Mouse (Mus musculus) intestine, embryonic 14.5 days (tissue): Measurements from ENCODE around the gene Slc9a9. TPM values are rescaled to one million over a fixed set of nuclear protein-coding genes. Genes with fewer than 3 reads are reported as not detected.

Experiments
- ATAC-seq: fragments of 200-750 bp; cut with Nextera tagmentation; replicated peaks from 2 replicates; pipeline ENCODE4 v1.8.0; 2017; ENCODE audit warnings: low read depth, moderate number of reproducible peaks, moderate TSS enrichment, moderate library complexity; ENCODE audit not compliant: low FRiP score, low TSS enrichment
- DNase-seq: peaks from one replicate; pipeline ENCODE4 v3.0.0-alpha.2; 2018; ENCODE audit warnings: low spot score
- H3K27ac ChIP-seq: fragments of 300-500 bp; sonication (generic); 2 replicates; pipeline ENCODE4 v1.5.1; 2014; ENCODE audit warnings: low read depth, mild to moderate bottlenecking, control low read depth
- H3K27me3 ChIP-seq: fragments of 300-500 bp; sonication (generic); replicated peaks from 2 replicates; pipeline ENCODE4 v1.6.1; 2014; ENCODE audit warnings: low read length, control low read depth; ENCODE audit not compliant: control insufficient read depth, insufficient read depth
- H3K36me3 ChIP-seq: fragments of 300-500 bp; sonication (generic); 2 replicates; pipeline ENCODE4 v1.6.1; 2014; ENCODE audit warnings: low read length, control low read depth; ENCODE audit not compliant: control insufficient read depth, insufficient read depth
- H3K4me1 ChIP-seq: fragments of 300-500 bp; sonication (generic); replicated peaks from 2 replicates; pipeline ENCODE4 v1.6.1; 2014; ENCODE audit warnings: low read length, control low read depth, mixed read lengths; ENCODE audit not compliant: control insufficient read depth, insufficient read depth
- H3K4me2 ChIP-seq: fragments of 300-500 bp; sonication (generic); 2 replicates; pipeline ENCODE4 v1.6.1; 2014; ENCODE audit warnings: low read length
- H3K4me3 ChIP-seq: fragments of 300-500 bp; sonication (generic); 2 replicates; pipeline ENCODE4 v1.5.1; 2014; ENCODE audit warnings: low read depth, low read length, control low read depth, mixed read lengths
- H3K9ac ChIP-seq: fragments of 300-500 bp; sonication (generic); 2 replicates; pipeline ENCODE4 v1.6.1; 2014; ENCODE audit warnings: mild to moderate bottlenecking, low read length
- H3K9me3 ChIP-seq: fragments of 300-500 bp; sonication (generic); 2 replicates; pipeline ENCODE4 v1.6.1; 2016; ENCODE audit warnings: low read length, control low read depth; ENCODE audit not compliant: control insufficient read depth
- WGBS: fragments of 180-500 bp; shearing (Covaris S2); extraction: QIAGEN DNeasy Blood & Tissue Kit; methylation state at CpG from one replicate; pipeline ENCODE4 v1.1.7; 2014; 5-methylcytosine and 5-hydroxymethylcytosine counted together
- polyA plus RNA-seq: library from polyadenylated mRNA; unstranded; fragments of >200 nt; fragmentation: Nextera tagmentation; extraction: Ambion mirVana; gene quantifications from 2 replicates; pipeline ENCODE4 v1.2.1, GENCODE M21; 2014

The Slc9a9 gene
- polyA plus RNA-seq, 1 experiment from 2014 or later, result 2.9 TPM

- Histone ChIP-seq H3K4me2 (no peak overlapping the region), H3K9me3 (no peaks in the 10 kb centered on the region), H3K27me3 (no peaks in the 10 kb centered on the region), H3K27ac (no peak overlapping the region), H3K4me3 (no peak overlapping the region), H3K4me1 (no peaks in the 10 kb centered on the region), H3K36me3 (no peaks in the 10 kb centered on the region), H3K9ac (no peak overlapping the region)
- ATAC-seq (no peak), DNase-seq (no peak)
- WGBS, result 91% methylated on average over 2 of the region's 2 CpGs
These were observed 121.3 kb downstream of the Slc9a9 start for GRCm38 (mm10) chr9:94790966-94791365.

GRCm38 (mm10) chr9:94803073-94803472 is 133.4 kb downstream of the Slc9a9 start:
- Histone ChIP-seq H3K36me3 (no peaks in the 10 kb centered on the region), H3K27ac (no peak overlapping the region), H3K27me3 (no peaks in the 10 kb centered on the region), H3K4me3 (no peak overlapping the region), H3K9me3 (no peaks in the 10 kb centered on the region), H3K9ac (no peak overlapping the region), H3K4me2 (no peak overlapping the region), H3K4me1 (no peaks in the 10 kb centered on the region)
- no peak for ATAC-seq
- no peak for DNase-seq

- H3K4me2 ChIP-seq, result no peak overlapping the region
- no peaks in the 10 kb centered on the region for H3K36me3 ChIP-seq
- ATAC-seq (no peak), DNase-seq (no peak)
- H3K4me3 ChIP-seq, result no peak overlapping the region
- no peaks in the 10 kb centered on the region for H3K9me3 ChIP-seq
- WGBS, result 69% methylated on average over 8 of the region's 8 CpGs
- no peak overlapping the region for H3K27ac ChIP-seq
- no peak overlapping the region for H3K9ac ChIP-seq
- H3K27me3 ChIP-seq, result no peaks in the 10 kb centered on the region
- H3K4me1 ChIP-seq, result no peaks in the 10 kb centered on the region
These were observed 135.8 kb downstream of the Slc9a9 start for GRCm38 (mm10) chr9:94805506-94805905.

- H3K9ac ChIP-seq, result no peak overlapping the region
- no peaks in the 10 kb centered on the region for H3K27me3 ChIP-seq
- H3K4me2 ChIP-seq, result no peak overlapping the region
- H3K36me3 ChIP-seq, result no peaks in the 10 kb centered on the region
- WGBS, result 46% methylated on average over 5 of the region's 5 CpGs
- no peaks in the 10 kb centered on the region for H3K9me3 ChIP-seq
- ATAC-seq (no peak), DNase-seq (no peak)
- no peaks in the 10 kb centered on the region for H3K4me1 ChIP-seq
- no peak overlapping the region for H3K4me3 ChIP-seq
- no peak overlapping the region for H3K27ac ChIP-seq
These were observed 145.8 kb downstream of the Slc9a9 start for GRCm38 (mm10) chr9:94815518-94815917.

GRCm38 (mm10) chr9:94821268-94821667 is 151.6 kb downstream of the Slc9a9 start:
- ATAC-seq (no peak), DNase-seq (no peak)
- H3K27me3 ChIP-seq, result no peaks in the 10 kb centered on the region
- no peaks in the 10 kb centered on the region for H3K4me1 ChIP-seq
- H3K9me3 ChIP-seq, result no peaks in the 10 kb centered on the region
- H3K4me3 ChIP-seq, result no peak overlapping the region
- no peak overlapping the region for H3K27ac ChIP-seq
- H3K9ac ChIP-seq, result no peak overlapping the region
- 79% methylated on average over 1 of the region's 1 CpGs for WGBS
- no peaks in the 10 kb centered on the region for H3K36me3 ChIP-seq
- no peak overlapping the region for H3K4me2 ChIP-seq

- ATAC-seq (no peak), DNase-seq (no peak)
- no peaks in the 10 kb centered on the region for H3K9me3 ChIP-seq
- no peak overlapping the region for H3K27ac ChIP-seq
- H3K9ac ChIP-seq, result no peak overlapping the region
- 66% methylated on average over 1 of the region's 1 CpGs for WGBS
- no peak overlapping the region for H3K4me2 ChIP-seq
- no peaks in the 10 kb centered on the region for H3K36me3 ChIP-seq
- no peaks in the 10 kb centered on the region for H3K4me1 ChIP-seq
- H3K27me3 ChIP-seq, result no peaks in the 10 kb centered on the region
- no peak overlapping the region for H3K4me3 ChIP-seq
These were observed 164.1 kb downstream of the Slc9a9 start for GRCm38 (mm10) chr9:94833836-94834235.

- Histone ChIP-seq H3K9ac (no peak overlapping the region), H3K4me3 (no peak overlapping the region), H3K36me3 (no peaks in the 10 kb centered on the region), H3K27me3 (no peaks in the 10 kb centered on the region), H3K27ac (no peak overlapping the region), H3K4me2 (no peak overlapping the region), H3K4me1 (no peaks in the 10 kb centered on the region), H3K9me3 (no peaks in the 10 kb centered on the region)
- 95% methylated on average over 15 of the region's 15 CpGs for WGBS
- DNase-seq (no peak), ATAC-seq (no peak)
These were observed 167.7 kb downstream of the Slc9a9 start for GRCm38 (mm10) chr9:94837384-94837783.

GRCm38 (mm10) chr9:94838479-94839031 is 168.8 kb downstream of the Slc9a9 start:
- WGBS, result 88% methylated on average over 8 of the region's 8 CpGs

GRCm38 (mm10) chr9:94839204-94839603 is 169.5 kb downstream of the Slc9a9 start:
- no peak overlapping the region for H3K4me3 ChIP-seq
- no peak overlapping the region for H3K9ac ChIP-seq
- ATAC-seq (no peak), DNase-seq (no peak)
- H3K27me3 ChIP-seq, result no peaks in the 10 kb centered on the region
- no peaks in the 10 kb centered on the region for H3K4me1 ChIP-seq
- no peak overlapping the region for H3K27ac ChIP-seq
- no peak overlapping the region for H3K4me2 ChIP-seq
- WGBS, result 86% methylated on average over 11 of the region's 11 CpGs
- no peaks in the 10 kb centered on the region for H3K36me3 ChIP-seq
- no peaks in the 10 kb centered on the region for H3K9me3 ChIP-seq

More at GRCm38 (mm10) chr9:94838479-94839031, 168.8 kb downstream of the Slc9a9 start:
- DNase-seq, result no peak
- Histone ChIP-seq H3K4me1 (no peaks in the 10 kb centered on the region), H3K36me3 (no peaks in the 10 kb centered on the region), H3K9me3 (no peaks in the 10 kb centered on the region), H3K4me2 (no peak overlapping the region), H3K9ac (no peak overlapping the region), H3K4me3 (no peak overlapping the region), H3K27ac (no peak overlapping the region), H3K27me3 (no peaks in the 10 kb centered on the region)
- no peak for ATAC-seq
